Mouse (Mus musculus) G1E-ER4 (cell line): Measurements from ENCODE around the gene Pkd1l1. TPM values are rescaled to one million over a fixed set of nuclear protein-coding genes. Genes with fewer than 3 reads are reported as not detected.

Source experiments
- GATA1 ChIP-seq: IDR thresholded peaks from one replicate; pipeline ENCODE4 v1.8.0; 2012; ENCODE audit warnings: low read length, inconsistent platforms
- polyA plus RNA-seq: library from polyadenylated mRNA; stranded (reverse); fragments of >175 nt; gene quantifications from 2 replicates; pipeline ENCODE4 v1.2.3, GENCODE M21; 2012

Gene Pkd1l1
- polyA plus RNA-seq, 1 experiment, result not detected

GRCm38 (mm10) chr11:8957023-8957422 lies 16.0 kb downstream of the Pkd1l1 start:
- no peak for TF ChIP-seq GATA1

- no peak for TF ChIP-seq GATA1
Observed at GRCm38 (mm10) chr11:8955678-8956077, 17.4 kb downstream of the Pkd1l1 start.

- no peak for TF ChIP-seq GATA1
Observed at GRCm38 (mm10) chr11:8949765-8950430, 23.2 kb downstream of the Pkd1l1 start.

GRCm38 (mm10) chr11:8948871-8949270 lies 24.2 kb downstream of the Pkd1l1 start:
- TF ChIP-seq GATA1, result no peak

GRCm38 (mm10) chr11:8944114-8944513 lies 29.0 kb downstream of the Pkd1l1 start:
- no peak for TF ChIP-seq GATA1

- no peak for TF ChIP-seq GATA1
Observed at GRCm38 (mm10) chr11:8942446-8942845, 30.6 kb downstream of the Pkd1l1 start.

GRCm38 (mm10) chr11:8936431-8937110 lies 36.5 kb downstream of the Pkd1l1 start:
- TF ChIP-seq GATA1, result no peak

GRCm38 (mm10) chr11:8916081-8916671 lies 56.9 kb downstream of the Pkd1l1 start:
- TF ChIP-seq GATA1, result no peak

GRCm38 (mm10) chr11:8882793-8883192 lies 90.3 kb downstream of the Pkd1l1 start:
- TF ChIP-seq GATA1, result no peak

GRCm38 (mm10) chr11:8881521-8881920 lies 91.5 kb downstream of the Pkd1l1 start:
- TF ChIP-seq GATA1, result no peak

- TF ChIP-seq GATA1, result no peak
Observed at GRCm38 (mm10) chr11:8870115-8870514, 103.0 kb downstream of the Pkd1l1 start.

- TF ChIP-seq GATA1, result no peak
Observed at GRCm38 (mm10) chr11:8866021-8866420, 107.0 kb downstream of the Pkd1l1 start.

- no peak for TF ChIP-seq GATA1
Observed at GRCm38 (mm10) chr11:8863955-8864675, 109.0 kb downstream of the Pkd1l1 start.

GRCm38 (mm10) chr11:8862426-8862825 lies 110.6 kb downstream of the Pkd1l1 start:
- no peak for TF ChIP-seq GATA1

GRCm38 (mm10) chr11:8861978-8862377 lies 111.1 kb downstream of the Pkd1l1 start:
- TF ChIP-seq GATA1, result no peak

GRCm38 (mm10) chr11:8860878-8861277 lies 112.2 kb downstream of the Pkd1l1 start:
- no peak for TF ChIP-seq GATA1
